Mouse (Mus musculus): ENCODE results near the gene Olfr706.
"Not testable (repeated sequence)": the region's sequence is repeated elsewhere in the genome, so short reads cannot be mapped to it uniquely, and the experiment has no call there.

The Olfr706 gene

GRCm38 (mm10) chr7:106888062-106888461 lies at the start of gene Olfr706:
TSS of gene Olfr706 (minus strand) at chr7:106888162.
- in situ Hi-C loops (cut with MboI, MseI), result loop anchor here (10.0 kb wide), 1 partner anchor 383 kb away; no protein-coding TSS in a partner anchor

GRCm38 (mm10) chr7:106932119-106932518 lies 44.2 kb upstream of the Olfr706 start, which contains the start of gene Olfr709-ps1:
TSS of gene Olfr709-ps1 (minus strand) at chr7:106932219.
- in situ Hi-C loops (cut with MboI, MseI), result no loop called here

GRCm38 (mm10) chr7:106920961-106921360 lies 33.0 kb upstream of the Olfr706 start:
- in situ Hi-C loops (cut with MboI, MseI), result not testable (repeated sequence)

GRCm38 (mm10) chr7:106907676-106908075 lies 19.7 kb upstream of the Olfr706 start, which contains the start of gene Olfr1532-ps1:
TSS of gene Olfr1532-ps1 (plus strand) at chr7:106908001.
- in situ Hi-C loops (cut with MboI, MseI), result no loop called here

- in situ Hi-C loops (cut with MboI, MseI), result not testable (repeated sequence)
These were observed 13.2 kb upstream of the Olfr706 start, which contains the start of gene Olfr707 for GRCm38 (mm10) chr7:106901141-106901540. TSS of gene Olfr707 (minus strand) at chr7:106901241.

GRCm38 (mm10) chr7:106876791-106877190 lies 11.2 kb downstream of the Olfr706 start, which contains the start of gene Olfr705:
TSS of gene Olfr705 (minus strand) at chr7:106876891.
- in situ Hi-C loops (cut with MboI, MseI), result no loop called here

- in situ Hi-C loops (cut with MboI, MseI), result no loop called here
These were observed 25.1 kb downstream of the Olfr706 start, which contains the start of gene Olfr704 for GRCm38 (mm10) chr7:106862885-106863284. TSS of gene Olfr704 (plus strand) at chr7:106863185.

GRCm38 (mm10) chr7:106843060-106843459 lies 44.9 kb downstream of the Olfr706 start, which contains the start of gene Olfr703:
TSS of gene Olfr703 (plus strand) at chr7:106843360.
- in situ Hi-C loops (cut with MboI, MseI), result no loop called here

GRCm38 (mm10) chr7:106833793-106834192 lies 54.2 kb downstream of the Olfr706 start, which contains the start of gene Olfr702:
TSS of gene Olfr702 (minus strand) at chr7:106833893.
- in situ Hi-C loops (cut with MboI, MseI), result no loop called here
